Mouse (Mus musculus): ENCODE data around the gene Sv2b.
"Not testable (repeated sequence)": the region's sequence is repeated elsewhere in the genome, so short reads cannot be mapped to it uniquely, and the experiment has no call there.

The Sv2b gene

GRCm38 (mm10) chr7:75216180-75216579 lies 92.9 kb downstream of the Sv2b start:
- DNase-seq (ENCODE audit: low read depth, low spot score) = no peak

DNA sequence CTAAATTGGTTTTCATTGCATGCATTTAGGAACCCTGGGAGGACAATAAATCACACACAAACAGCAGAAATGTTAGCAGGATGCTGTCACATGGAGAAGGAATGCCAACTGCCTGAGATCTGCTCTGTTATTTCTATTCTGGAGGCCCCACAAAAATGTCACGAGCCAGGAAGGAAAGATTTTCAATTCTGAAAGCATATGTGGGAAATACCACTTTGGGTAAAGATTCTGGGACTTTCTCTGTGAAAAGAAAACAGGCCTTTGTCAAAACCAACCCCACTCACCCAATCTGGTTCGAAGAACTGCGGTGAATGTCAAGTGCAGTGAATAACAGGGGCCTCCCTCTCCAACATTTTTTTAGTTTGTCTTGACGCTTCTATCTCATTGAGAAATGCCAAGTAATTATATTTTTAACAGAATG lies 99.8 kb downstream of the Sv2b start:
- peak; percentile 91 for DNase-seq (ENCODE audit: low read depth, low spot score)

GRCm38 (mm10) chr7:75207965-75208644 lies 101.0 kb downstream of the Sv2b start:
- DNase-seq (ENCODE audit: low read depth, low spot score) = peak; percentile 59

DNA sequence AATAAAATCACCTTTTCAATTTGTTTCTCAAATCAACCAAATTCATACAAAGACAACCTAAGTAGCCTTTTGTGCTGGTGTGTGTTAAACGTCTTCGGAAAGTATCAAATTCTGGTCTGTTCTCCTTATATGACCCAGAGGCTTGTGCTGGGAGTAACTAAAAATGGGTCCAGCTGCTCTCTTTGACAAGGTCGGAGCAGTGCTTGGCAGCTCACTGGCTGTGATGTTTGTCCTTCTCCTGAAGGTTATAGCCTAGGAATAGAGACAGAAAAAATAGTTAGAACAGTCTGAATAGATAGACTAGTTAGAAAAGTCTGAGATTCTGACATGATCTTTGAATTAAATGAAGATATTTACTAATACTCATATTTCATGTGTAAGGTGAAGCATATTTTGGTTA lies 102.4 kb downstream of the Sv2b start:
- no peak for DNase-seq (ENCODE audit: low read depth, low spot score)

DNA sequence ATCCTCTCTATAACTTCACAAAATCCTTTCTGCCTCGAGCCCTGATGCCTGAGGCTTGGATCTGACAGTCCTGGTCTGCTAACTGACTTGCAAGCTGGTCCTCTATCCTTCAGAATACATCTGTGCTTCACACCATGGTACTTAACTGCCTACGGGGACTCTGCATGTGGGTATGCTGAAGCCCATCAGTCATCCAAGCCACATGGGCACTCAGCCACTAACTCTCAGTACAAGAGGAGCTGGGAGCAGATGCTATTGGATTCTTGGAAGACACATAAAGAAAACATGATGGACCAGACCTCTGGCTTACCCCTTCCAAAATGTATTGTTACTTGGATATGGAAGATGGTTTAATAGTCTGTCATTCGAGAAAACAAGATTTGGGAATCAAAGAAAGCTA lies 103.7 kb downstream of the Sv2b start:
- DNase-seq (ENCODE audit: low read depth, low spot score) = no peak

GRCm38 (mm10) chr7:75194919-75195230 lies 114.2 kb downstream of the Sv2b start:
- not testable (repeated sequence) for DNase-seq (ENCODE audit: low read depth, low spot score)

GRCm38 (mm10) chr7:75194158-75194918 lies 114.7 kb downstream of the Sv2b start:
- no peak for DNase-seq (ENCODE audit: low read depth, low spot score)

GRCm38 (mm10) chr7:75190192-75190591 lies 118.9 kb downstream of the Sv2b start:
- DNase-seq (ENCODE audit: low read depth, low spot score) = peak; percentile 58

DNA sequence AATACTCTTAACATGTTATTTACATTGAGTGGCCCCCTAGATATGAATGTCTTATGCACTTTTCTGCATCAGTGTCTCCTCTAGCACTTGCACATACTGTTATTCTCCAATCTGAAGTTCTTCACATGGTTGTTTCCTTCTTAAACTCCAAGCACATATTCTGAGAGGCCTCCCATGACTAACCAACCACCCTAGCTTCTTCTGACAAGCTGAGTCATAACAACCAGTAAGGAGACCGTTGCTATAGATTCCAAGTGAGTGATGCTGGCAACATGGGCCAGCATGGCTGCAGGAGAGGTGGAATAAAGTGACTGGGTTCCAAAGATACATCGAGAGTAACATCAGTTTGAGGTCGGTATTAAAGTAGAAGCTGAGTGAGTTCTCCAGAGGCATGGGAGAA lies 134.0 kb downstream of the Sv2b start:
- DNase-seq (ENCODE audit: low read depth, low spot score) = peak; percentile 52

DNA sequence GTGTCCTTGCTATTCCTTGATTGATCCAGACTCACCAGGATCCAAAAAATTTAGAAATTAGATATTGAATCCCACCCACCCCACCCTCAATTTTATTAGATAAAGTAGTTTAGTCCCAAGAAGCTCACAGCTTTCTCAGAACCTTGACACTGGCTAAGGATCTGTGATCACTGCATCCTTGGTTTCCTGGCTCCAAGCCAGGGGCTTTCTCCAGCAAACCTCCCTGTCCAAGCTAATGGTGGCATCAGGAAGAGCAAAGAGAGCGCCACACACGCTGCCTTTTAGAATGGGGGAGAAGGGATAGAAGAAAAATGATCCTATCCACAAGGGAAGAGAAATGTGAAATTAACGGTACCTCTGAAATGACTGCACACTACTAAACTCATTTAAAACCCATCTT lies 141.6 kb downstream of the Sv2b start:
- DNase-seq (ENCODE audit: low read depth, low spot score) = peak; percentile 46

DNA sequence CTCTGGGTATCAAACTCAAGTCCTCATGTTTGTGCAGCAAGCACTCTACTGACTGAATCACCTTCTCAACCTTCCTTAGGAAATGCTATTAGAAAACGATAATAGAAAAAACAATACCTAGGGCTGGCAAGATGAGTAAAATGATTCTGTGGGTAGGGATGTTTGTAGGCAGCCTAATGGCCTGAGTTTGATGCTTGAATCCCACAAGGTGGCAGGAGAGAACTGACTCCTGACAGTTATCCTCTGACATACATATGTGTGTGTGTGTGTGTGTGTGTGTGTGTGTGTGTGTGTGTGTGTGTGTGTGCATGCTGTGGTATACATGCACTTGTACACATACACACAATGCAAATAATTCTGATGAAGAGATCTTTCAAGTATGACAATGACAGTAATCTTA lies 161.9 kb downstream of the Sv2b start:
- DNase-seq (ENCODE audit: low read depth, low spot score) = peak; percentile 45

- no peak for DNase-seq (ENCODE audit: low read depth, low spot score)
Measured at GRCm38 (mm10) chr7:75142800-75143199, 166.3 kb downstream of the Sv2b start.

DNA sequence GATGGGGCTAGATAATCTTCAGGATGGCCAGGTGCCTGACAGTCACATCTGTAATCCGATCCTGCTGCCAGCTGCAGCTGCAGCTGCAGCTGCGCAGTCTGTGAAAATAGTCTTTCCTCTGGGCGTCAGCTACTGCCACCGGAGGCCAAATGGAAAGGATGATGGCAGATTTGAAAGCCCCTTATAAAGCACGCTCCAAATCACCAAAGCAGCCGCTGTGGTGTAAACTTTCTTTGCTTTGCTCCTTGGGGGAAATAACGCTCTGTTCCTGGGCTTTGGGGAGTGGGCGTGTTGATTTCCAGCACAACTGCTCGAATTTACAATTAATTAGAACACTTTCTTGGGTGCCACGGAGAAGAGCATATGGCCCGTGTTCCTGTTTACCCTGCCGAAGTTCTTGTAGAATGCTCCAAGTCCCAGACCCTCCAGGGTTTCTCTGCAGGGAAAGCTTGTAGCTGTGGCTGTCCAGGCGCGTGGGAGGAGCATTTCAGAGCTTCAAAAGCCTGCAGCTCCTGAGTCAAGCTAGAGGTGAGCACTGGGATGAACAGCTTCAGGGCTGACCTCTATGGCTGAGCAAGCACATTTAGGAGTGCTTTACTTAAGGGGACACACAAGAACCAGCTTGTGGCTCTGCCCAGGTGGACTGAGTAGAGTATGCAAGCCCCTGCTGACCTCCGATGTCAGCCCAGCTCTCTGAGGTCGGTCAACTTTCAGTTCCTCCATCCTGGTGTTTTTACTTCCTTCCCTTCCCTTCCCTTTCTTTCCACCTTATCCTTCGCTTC lies 167.0 kb downstream of the Sv2b start:
- DNase-seq (ENCODE audit: low read depth, low spot score) = peak; percentile 72

- peak; percentile 53 for DNase-seq (ENCODE audit: low read depth, low spot score)
Measured at GRCm38 (mm10) chr7:75139306-75139705, 169.8 kb downstream of the Sv2b start.

- DNase-seq (ENCODE audit: low read depth, low spot score) = peak; percentile 78
Measured at GRCm38 (mm10) chr7:75134710-75135617, 174.1 kb downstream of the Sv2b start.

GRCm38 (mm10) chr7:75128036-75128435 lies 181.0 kb downstream of the Sv2b start:
- no peak for DNase-seq (ENCODE audit: low read depth, low spot score)

- DNase-seq (ENCODE audit: low read depth, low spot score) = no peak
Measured at GRCm38 (mm10) chr7:75124067-75124466, 185.0 kb downstream of the Sv2b start.

- DNase-seq (ENCODE audit: low read depth, low spot score) = peak; percentile 86
Measured at GRCm38 (mm10) chr7:75118022-75118673, 190.9 kb downstream of the Sv2b start.

- peak; percentile 95 for DNase-seq (ENCODE audit: low read depth, low spot score)
Measured at GRCm38 (mm10) chr7:75110689-75111088, 198.4 kb downstream of the Sv2b start.

GRCm38 (mm10) chr7:75107441-75107840 lies 201.6 kb downstream of the Sv2b start:
- peak; percentile 73 for DNase-seq (ENCODE audit: low read depth, low spot score)

GRCm38 (mm10) chr7:75103900-75104299 lies 205.2 kb downstream of the Sv2b start:
- DNase-seq (ENCODE audit: low read depth, low spot score) = peak; percentile 75
